Mouse (Mus musculus): ENCODE results near the gene Wdr74.

Gene Wdr74

DNA sequence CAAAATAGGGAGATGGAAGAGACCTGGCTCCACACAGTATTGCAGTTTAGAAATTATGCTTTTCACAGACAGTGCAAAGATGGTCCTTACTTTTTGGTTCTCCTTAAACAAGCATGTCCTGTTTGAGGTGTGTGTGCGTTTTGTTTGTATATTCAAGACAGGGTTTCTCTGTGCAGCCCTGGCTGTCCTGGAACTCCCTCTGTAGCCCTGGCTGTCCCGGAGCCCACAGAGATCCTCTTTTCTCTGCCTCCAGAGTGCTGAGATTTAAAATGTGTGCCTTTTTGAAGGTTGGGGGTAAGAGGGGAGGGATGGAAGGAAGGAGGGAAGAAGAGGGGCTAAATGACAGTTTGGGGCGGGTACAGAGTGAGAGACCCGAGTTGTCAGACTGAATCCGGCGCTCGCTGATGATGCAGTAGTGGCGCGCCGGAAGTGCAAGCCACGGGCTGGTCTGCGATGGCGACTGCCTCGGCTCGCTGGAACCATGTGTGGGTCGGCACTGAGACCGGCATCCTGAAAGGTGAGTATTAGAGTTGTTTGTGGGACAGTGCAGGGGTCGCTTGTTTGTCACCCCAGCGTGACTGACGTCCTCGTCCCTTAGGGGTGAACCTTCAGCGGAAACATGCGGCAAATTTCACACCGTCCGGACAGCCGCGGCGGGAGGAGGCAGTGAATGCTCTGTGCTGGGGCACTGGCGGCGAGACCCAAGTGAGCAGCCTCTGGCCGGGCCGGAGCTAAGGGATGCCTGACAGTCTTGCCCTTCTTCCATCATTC is at the start of gene Wdr74:
Gene Wdr74 (plus strand): TSS at position 439 of the 771 bp plus-strand sequence.
- peak; percentile 96 for DNase-seq

DNA sequence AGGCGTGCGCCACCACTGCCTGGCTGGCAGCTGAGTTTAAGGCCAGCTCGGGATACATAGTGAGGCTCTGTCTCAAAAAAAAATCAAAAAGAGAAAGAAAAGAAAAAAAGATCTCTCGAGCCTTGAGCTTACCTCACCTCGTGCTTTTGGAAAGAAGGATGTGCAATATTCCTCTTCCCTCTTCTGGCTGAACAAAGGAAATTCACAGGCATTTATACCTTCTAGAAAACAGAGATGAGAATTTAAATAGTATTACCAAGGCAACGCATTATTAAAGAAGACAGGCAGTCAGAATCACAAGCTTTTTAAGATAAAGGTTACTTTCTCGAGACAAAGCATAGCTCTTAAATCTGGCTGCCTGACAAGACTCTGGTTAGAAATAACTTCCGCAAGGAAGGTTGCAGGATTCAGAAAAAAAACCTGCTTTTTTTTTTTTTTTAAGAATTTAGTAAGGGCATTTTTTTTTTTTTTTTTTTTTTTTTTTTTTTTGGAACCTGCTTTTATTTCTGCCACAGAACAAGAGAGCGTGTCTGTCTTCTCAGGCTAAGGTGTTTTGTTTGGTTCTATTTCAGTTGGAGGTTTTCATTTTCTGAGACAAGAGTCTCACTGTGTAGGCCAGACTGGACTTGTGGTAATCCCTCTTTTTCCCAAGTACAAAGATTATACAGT is 43.6 kb upstream of the Wdr74 start:
- DNase-seq = no peak

DNA sequence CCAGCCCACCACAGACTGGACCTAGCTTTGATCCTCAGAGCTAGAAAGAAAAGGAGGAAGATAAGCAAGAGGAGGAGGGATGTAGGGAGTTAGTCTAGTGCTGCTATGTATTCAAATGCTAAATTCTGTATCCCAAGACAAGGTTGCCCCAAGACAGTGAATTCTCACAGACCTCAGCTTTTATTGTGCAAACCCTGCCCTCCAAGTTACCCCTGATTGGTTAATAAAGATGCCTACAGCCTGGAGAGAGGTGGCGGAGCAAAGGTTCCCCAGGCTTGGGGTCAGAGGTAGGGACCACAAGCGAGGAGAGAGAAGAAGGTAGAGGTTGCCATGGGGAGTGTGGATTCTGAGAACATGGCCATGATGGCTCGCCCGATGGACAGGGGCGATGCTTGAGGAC is 42.9 kb upstream of the Wdr74 start:
- no peak for DNase-seq

DNA sequence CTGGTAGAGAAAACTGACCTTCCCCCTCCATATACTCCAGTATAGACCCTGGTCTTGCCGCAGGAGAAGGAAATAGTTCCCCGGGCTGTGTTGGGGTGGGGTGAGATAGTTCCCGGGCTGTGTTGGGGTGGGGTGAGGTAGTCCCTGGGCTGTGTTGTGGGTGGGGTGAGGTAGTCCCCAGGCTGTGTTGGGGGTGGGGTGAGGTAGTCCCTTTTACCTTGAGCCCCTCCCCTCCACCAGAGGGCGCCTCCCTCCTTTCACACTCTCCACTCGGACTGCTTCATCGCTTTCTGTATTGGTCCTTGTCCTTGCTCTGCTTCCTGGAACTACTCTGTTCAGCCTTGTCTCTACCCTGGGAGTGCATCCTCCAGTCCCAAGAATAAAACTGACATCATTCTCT is 40.3 kb upstream of the Wdr74 start:
- DNase-seq = peak; percentile 91

DNA sequence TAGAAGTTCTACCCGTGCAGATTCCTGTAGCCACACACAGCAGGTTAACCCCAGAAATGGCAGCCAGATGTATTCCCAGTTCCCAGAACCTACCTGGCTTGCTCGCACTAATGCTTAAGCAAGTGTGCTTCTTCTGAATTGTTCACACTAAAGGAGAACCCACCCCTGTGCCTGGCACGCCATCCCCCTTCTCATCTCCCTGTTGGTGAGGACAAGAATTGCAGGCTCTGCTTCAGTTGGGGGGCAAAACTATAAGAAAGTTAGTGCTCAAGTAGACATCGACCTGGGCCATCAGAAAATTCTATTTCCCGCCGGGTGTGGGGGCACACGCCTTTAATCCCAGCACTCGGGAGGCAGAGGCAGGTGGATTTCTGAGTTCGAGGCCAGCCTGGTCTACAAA is 36.0 kb upstream of the Wdr74 start:
- DNase-seq = no peak

DNA sequence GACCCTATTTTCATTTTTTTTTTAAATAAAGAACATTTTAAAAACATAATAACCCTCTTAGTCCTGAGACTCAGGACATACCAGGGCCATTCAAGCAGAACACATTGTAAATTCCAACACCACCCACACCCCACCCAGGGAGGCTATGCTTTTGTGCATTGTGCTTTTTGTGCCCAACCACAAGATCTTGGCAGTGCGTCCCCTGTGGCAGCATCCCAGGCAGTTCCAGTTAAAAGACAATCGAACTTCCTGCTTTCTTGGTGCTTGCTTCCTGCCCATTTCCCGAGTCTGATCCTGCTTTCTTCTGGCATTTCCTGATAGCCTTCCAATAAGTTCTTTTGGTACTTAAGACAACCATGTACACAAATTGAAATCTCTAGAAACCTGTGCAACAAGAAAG is 33.2 kb upstream of the Wdr74 start:
- DNase-seq = peak; percentile 90

DNA sequence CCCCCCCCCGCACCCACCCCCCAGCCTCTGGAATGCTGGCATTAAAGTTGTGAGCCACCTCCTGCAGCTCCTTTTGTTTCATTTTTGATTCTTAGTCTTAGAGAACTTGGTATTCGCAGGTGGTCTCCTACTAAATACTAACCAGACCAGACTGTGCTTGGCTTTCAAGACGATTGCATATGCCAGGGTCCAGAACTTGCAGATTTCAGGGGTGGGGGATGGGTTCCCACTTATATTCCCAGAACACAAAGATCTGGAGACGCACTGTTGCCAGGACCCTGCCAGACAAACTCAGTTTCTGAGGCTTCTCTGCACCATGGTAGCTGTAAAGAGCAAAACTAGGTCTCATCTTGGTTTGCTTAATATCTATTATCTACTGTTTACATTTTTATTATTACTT is 32.1 kb upstream of the Wdr74 start:
- DNase-seq = no peak

DNA sequence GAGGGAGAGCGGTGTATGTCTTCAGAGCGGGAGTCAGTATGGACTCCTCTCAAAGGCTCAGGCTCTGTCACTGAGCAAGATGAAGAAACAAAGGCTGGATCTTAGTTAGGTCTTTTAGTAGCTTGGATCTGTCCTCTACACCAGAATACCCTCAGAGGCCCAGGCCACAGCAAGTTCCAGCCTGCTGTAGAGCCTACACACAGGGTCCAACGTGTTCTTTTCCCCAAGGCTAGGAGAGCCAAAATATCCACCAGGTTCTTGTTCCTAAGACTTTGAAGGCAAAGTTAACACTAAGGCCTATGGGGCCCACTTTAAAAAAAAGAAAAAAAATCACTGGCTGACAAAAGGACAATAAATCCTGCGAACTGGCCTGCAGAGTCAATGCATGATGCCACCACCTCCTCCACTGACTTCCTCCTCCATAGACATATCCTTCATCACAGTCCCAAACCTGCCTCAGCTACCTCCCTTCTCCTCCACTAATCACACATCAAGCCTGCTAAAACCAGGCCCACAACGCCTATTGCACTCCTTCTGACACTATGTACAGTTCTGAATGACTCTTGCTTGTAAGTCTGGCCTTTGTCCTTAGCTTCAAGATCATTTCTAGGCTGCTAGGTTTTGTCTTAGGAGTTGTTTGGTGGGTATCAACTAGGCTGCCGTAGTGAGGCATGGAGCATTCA is 30.5 kb upstream of the Wdr74 start:
- no peak for DNase-seq

DNA sequence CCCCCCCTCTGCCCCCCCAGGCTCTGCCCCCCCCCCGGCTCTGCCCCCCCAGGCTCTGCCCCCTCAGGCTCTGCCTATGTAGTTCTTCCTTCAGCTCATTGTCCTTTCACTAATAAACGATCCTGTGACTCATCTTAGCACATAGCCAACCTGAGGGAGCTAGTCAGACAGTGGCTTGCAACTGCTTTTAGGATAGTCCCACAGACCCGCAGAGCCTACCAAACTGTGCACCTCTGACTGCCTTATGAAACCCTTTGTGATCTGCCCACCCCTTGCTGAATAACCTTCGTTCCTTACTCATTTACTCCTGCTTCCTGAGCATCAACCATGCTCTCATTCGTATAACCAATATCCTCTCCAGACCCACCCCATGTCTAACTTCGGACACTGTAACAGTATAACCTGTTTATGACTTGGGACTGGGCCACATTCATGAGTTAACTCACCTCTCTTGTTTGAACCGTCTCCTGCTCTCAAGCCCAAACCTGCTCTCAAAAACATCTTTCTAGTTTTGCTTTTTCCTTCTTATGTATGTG is 29.4 kb upstream of the Wdr74 start:
- DNase-seq = no peak

DNA sequence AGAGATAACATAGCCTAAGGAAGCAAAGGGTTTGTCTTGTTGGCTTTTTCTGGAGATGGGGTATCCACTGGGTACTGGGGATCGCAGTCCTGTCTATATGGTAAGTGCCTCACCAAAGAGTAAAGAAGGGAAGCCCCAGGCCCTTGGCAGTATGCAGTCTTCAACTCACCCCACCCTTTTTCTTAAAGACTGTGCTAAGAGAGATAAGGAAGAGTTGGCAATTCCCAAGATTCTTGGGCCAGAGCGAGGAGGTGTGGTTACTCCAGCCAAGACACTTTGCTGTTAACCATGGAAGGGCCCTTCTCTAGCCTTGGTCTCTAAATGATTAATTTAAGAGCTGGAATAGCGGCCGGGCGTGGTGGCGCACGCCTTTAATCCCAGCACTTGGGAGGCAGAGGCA is 28.7 kb upstream of the Wdr74 start:
- no peak for DNase-seq

DNA sequence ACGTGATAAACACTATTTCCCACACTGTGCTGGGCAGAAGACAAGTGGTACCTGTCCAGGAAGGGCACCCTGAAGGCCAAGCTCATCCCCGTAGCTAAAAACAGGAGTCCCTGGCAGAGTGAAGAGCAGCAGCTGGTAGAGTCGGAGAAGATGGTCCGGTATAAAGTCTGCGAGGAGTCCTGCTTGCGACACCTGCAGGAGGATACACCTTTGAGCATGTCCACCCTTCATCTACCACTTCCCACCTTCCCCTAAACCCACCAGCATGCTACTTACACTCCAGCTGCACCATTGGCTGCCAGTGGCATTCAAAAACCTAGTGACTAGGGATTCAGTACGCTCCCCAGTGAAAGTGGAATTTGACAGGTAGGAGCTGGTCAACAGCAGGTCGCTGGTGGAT is 26.7 kb upstream of the Wdr74 start:
- DNase-seq = no peak

DNA sequence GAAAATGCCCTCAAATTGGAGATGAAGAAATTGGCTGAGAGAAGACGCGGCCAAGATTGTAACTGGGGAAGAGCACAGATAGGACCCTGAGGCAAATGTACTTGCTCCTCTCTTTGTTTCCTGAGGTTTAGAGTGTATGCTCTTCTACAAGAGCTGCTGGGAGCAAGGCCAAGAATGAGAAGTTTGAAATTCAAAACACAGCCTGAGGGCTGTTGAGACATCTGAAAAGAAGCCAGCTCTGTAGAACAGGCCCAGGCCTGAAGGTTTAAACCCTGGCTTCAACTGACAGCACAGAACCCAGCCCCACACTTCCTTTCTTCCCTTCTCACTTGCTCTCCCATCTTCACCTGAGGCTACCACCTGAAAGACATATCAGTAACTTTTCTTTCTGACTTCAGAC is 25.6 kb upstream of the Wdr74 start:
- peak; percentile 79 for DNase-seq

DNA sequence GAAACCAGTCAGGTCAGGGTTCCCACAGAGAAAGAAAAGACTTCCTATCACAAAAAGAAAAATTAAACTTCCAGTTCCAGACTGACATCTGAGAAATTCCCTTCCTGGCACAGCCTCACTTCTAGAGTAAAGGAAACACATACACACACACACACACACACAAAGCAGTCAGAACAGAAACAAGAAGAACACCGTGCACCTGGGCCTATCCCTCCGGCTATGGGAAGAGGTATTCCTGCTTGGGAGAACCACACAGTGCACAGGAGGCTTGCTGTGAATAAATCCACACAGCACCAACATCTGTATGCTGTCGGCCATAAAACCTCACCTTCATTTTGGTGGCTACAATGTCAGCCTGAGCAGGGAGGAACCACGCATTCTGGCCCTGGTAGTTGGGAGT is 24.1 kb upstream of the Wdr74 start:
- DNase-seq = peak; percentile 35

DNA sequence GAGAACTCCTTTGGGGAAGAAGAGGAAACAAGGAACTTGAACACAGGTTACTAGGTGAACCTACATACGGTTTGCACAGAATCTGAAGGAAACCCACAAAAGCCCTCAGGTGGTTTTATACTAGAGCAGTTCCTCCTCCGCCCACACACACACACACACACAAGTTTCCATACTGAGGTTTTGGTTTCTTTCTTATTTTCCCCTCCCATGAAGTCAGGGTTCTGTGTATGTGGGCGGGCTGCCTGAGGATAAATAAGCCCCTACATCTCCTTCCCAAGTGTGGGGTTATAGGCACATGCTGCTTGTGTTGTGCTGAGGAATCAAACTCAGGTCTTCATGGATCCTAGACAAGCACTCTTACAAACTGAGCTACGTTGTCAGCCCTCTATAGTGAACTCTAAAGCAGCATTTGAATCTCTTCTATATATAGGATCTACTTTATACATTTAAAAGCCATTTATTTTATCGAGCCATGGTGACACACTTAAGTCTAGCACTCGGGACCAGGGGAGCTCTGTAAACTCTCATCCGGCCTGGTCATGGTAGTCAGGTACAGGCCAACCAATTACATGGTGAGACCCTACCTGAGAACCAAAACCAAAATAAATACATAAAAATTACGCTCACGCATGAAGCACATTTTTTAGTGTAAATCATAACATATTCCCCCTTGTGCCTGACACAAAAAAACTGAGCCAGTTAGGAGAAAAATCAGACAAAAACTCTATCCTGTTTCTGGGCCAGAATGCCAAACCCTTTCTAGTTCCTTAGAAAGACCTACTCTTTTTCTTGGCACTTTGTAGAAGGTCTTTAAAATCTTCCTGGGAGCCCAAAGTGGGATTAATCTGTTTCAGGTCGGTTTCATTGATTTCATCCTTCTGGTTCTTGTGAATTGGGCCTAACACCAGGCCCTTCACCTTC is 23.4 kb upstream of the Wdr74 start:
- peak; percentile 53 for DNase-seq

DNA sequence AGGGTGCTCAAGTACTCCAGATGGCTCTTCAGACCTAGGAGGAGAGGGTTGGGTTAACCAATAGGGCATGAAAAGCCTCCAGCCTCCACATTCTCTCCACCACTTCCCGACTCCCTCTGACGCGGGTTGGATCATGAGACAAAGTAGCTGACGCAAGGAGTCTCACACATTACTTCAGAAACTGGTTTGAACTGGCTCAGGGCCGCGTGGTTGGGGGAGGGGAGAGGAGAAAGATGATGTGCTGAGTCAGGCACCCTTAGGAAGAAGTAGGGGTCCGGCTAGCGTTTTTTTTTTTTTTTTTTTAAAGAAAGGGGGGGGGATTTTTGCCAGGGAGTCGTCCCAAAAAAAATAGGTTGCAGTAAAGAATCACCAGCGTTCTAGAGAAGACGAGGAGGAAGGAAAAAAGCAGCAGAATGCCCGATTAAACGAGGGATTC is 22.7 kb upstream of the Wdr74 start:
- DNase-seq = peak; percentile 93

DNA sequence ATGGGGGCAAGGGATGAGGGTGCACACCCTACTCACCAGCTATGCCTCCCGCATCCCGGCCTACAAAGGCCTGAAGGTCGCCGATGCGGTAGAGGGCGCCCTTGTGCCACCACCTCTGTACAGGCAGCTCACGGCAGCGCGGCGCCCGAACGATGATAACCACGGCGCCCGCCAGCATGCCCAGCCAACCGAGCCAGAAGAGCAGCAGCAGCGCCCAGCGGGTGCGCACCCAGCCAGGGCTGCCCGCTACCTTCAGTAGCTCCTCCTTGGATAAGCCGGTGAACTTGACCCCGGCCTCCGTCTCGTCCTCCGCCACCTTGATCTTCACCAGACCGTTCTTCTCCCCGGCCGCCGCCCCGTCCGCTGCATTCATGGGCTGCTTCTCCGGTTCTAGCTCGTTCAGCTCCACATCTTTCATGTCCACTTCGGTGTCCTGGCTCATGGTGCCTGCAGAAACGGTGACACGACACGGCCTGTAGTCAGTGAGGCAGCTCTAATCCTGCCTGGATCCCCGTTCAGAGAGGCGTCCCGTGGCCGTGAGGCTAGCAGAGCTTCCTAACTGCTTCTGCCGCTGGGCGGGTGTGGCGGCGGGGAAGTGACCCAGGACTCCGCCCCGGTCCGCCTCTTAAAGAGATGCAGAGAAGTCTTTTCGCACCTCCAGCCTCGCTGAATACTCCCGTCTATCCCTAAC is 22.2 kb upstream of the Wdr74 start:
- DNase-seq = peak; percentile 98

DNA sequence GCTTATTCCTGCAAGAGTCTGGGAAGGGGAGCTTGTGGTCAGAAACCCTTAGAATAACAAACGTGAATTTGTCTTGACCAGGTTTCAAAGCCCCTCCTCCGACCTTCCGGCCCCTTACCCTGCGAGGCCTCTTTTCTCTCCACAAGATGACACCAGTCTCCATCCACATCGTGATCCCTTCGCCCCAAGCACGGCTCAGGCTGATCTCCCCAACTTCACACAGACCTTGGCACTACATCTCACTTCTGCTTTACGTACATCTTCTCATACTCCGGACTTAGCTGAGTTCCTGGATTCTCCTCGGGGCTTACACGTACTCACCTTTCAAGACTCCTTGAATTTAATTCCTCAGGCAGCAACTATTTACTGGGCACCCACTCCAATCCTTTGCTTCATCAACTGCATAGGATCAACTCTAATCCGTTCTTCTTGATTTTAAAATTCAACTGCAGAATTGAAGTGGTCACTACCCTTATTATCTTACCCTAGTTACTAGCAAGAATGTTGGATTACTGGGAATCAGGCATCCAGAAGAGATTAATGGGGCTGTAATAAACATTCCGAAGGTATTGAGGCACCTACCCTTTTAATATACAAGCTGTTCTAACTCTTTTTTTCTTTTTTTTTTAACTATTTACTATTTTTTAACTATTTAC is 21.5 kb upstream of the Wdr74 start:
- no peak for DNase-seq

DNA sequence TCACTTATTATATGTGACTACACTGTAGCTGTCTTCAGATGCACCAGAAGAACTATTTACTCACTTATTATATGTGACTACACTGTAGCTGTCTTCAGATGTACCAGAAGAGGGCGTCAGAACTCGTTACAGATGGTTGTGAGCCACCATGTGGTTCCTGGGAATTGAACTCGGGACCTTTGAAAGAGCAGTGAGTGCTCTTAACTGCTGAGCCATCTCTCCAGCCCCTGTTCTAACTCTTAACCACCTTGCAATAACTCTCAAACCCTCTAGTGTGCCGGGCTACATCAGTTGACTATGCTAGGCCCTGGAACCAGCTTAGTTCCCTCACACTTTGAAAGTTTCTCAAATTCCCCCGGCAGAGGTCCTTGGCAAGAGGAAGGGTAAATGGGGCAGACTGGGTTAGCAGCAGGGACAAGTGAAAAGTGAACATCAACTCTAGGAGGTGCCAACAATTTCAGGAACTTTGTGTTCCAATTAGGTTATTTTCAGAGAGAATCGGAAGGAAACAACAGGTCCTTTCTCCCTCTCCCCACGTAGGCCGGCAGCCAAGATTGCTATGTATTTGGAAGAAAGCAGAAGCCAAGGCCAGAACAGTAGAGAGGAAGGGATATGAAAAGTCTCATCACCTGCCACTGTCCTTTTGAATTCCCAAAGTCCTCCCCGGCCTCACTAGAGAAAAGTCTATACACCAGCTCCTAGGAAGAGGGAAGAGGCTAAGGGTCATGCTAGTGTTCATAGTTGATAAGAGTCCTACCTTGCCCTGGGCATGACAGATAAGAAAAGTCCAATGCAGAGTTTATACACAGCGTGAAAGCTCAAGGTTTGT is 20.8 kb upstream of the Wdr74 start:
- no peak for DNase-seq

DNA sequence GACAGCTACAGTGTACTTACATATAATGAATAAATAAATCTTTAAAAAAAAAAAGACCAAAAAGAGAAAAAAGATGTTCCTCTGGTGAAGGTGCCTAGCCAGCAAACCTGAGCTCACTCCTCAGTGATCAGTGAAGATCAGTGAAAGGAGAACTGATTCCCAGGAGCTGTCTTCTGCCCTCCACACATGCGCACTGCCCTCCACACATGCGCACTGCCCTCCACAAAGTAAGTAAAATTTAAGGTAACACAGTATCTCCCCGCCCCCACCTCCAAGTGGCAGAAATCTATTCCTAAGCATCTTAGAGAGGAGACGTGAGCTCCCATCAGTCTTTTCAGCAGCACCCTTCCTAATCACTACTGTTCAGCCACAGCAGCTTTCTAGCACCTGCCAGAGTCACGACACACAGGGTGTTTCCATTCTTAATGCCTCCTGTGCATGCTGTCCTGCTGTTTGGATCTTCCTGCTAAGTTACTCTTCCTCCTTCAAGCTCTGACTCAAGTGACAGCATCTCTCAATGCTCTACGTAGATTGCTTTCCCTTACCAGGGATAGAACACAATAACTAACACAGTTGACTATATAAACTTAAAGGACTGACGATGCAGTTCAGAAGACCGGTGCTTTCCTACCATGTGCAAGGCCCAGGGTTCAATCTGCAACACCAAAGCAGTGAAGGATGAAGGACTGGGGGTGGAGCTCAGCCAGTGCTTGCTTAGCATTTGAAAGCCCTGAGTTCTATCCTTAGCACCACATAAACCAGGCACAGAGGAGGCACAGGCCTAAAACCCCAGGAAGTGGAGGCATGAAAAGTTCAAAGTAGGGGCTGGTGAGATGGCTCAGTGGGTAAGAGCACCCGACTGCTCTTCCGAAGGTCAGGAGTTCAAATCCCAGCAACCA is 19.5 kb upstream of the Wdr74 start:
- DNase-seq = no peak
